Mouse (Mus musculus): Measurements from ENCODE around the gene Amz1. TPM values are rescaled to one million over a fixed set of nuclear protein-coding genes. Genes with fewer than 3 reads are reported as not detected.

Amz1 gene
- polyA plus RNA-seq, 1 experiment from 2014 or later = 0.76 TPM

- no peaks in the 10 kb centered on the region for H3K36me3 ChIP-seq (replicated peaks; ENCODE audit: control insufficient read depth, insufficient read depth, low read depth, low read length)
- ATAC-seq (replicated peaks; ENCODE audit: insufficient number of reproducible peaks, low FRiP score, low TSS enrichment, low read depth) (no peak), DNase-seq (ENCODE audit: low spot score) (no peak)
- H3K27me3 ChIP-seq (ENCODE audit: control insufficient read depth, insufficient read depth, low read length) = no peaks in the 10 kb centered on the region
- H3K4me2 ChIP-seq (ENCODE audit: low read depth, low read length) = no peak overlapping the region
- H3K4me1 ChIP-seq (ENCODE audit: control insufficient read depth, insufficient read depth, low read length) = no peaks in the 10 kb centered on the region
- no peak overlapping the region for H3K4me3 ChIP-seq (ENCODE audit: low read depth, low read length)
- no peak overlapping the region for H3K9ac ChIP-seq (replicated peaks; ENCODE audit: low read length)
- no peak overlapping the region for H3K27ac ChIP-seq (replicated peaks; ENCODE audit: low read depth, low read length)
- no peaks in the 10 kb centered on the region for H3K9me3 ChIP-seq (replicated peaks; ENCODE audit: control insufficient read depth, low read length)
- 81% methylated on average over 17 of the region's 17 CpGs for WGBS
These were observed 3.2 kb downstream of the Amz1 start for GRCm38 (mm10) chr5:140726946-140727740.

- no peak overlapping the region for H3K4me3 ChIP-seq (ENCODE audit: low read depth, low read length)
- no peak overlapping the region for H3K27ac ChIP-seq (replicated peaks; ENCODE audit: low read depth, low read length)
- H3K4me1 ChIP-seq (ENCODE audit: control insufficient read depth, insufficient read depth, low read length) = peaks cover 3% of the 10 kb centered on the region; the same call in 1 of the 2 replicates
- H3K36me3 ChIP-seq (replicated peaks; ENCODE audit: control insufficient read depth, insufficient read depth, low read depth, low read length) = no peaks in the 10 kb centered on the region
- ATAC-seq (replicated peaks; ENCODE audit: insufficient number of reproducible peaks, low FRiP score, low TSS enrichment, low read depth) = no peak
- 84% methylated on average over 11 of the region's 11 CpGs for WGBS
- no peaks in the 10 kb centered on the region for H3K9me3 ChIP-seq (replicated peaks; ENCODE audit: control insufficient read depth, low read length)
- no peak for DNase-seq (ENCODE audit: low spot score)
- H3K27me3 ChIP-seq (ENCODE audit: control insufficient read depth, insufficient read depth, low read length) = peaks cover 9% of the 10 kb centered on the region
- H3K4me2 ChIP-seq (ENCODE audit: low read depth, low read length) = no peak overlapping the region
- no peak overlapping the region for H3K9ac ChIP-seq (replicated peaks; ENCODE audit: low read length)
These were observed 7.3 kb downstream of the Amz1 start for GRCm38 (mm10) chr5:140731040-140731797.

DNA sequence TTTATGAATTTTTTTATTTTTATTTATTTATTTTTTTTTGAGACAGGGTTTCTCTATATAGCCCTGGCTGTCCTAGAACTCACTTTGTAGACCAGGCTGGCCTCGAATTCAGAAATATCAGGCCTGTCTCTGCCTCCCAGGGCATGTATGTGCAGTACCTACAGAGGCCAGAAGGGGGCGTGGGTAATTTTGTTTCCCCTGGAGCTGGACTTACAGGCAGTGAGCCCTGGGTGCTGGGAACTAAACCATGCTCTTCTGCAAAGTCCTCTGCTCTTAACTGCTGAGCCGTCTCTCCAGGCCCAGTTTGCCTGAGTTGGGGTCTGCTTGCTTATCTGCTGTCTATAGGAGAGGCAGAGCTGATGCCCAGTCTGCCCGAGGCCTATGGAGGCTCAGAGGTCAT lies 8.3 kb downstream of the Amz1 start:
- Histone ChIP-seq H3K36me3 (replicated peaks; ENCODE audit: control insufficient read depth, insufficient read depth, low read depth, low read length) (no peaks in the 10 kb centered on the region), H3K4me2 (ENCODE audit: low read depth, low read length) (no peak overlapping the region), H3K9me3 (replicated peaks; ENCODE audit: control insufficient read depth, low read length) (no peaks in the 10 kb centered on the region), H3K27ac (replicated peaks; ENCODE audit: low read depth, low read length) (no peak overlapping the region), H3K9ac (replicated peaks; ENCODE audit: low read length) (no peak overlapping the region), H3K4me1 (ENCODE audit: control insufficient read depth, insufficient read depth, low read length) (peaks cover 3% of the 10 kb centered on the region; the same call in 1 of the 2 replicates), H3K27me3 (ENCODE audit: control insufficient read depth, insufficient read depth, low read length) (peaks cover 9% of the 10 kb centered on the region), H3K4me3 (ENCODE audit: low read depth, low read length) (no peak overlapping the region)
- ATAC-seq (replicated peaks; ENCODE audit: insufficient number of reproducible peaks, low FRiP score, low TSS enrichment, low read depth) = no peak
- WGBS = 66% methylated on average over 4 of the region's 4 CpGs
- no peak for DNase-seq (ENCODE audit: low spot score)

DNA sequence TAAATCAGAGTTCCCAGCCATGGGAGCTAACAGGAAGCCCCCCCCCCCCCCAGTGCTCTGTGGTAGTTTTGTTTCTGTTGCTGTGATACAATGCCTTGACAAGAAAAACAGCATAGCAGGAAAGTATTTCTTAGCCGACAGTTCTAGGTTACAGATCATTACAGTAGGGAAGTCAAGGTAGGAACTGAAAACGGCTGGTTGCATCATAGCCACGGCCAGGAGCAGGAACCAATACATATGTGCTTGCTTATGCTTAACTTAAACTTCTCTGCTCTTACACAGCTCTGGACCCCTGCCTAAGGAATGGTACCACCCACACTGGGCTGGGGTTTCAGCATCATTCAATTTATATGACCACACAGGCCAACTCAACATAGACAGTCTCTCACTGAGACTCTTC lies 9.4 kb downstream of the Amz1 start:
- peaks cover 3% of the 10 kb centered on the region; the same call in 1 of the 2 replicates for H3K4me1 ChIP-seq (ENCODE audit: control insufficient read depth, insufficient read depth, low read length)
- H3K4me2 ChIP-seq (ENCODE audit: low read depth, low read length) = no peak overlapping the region
- H3K9ac ChIP-seq (replicated peaks; ENCODE audit: low read length) = no peak overlapping the region
- no peaks in the 10 kb centered on the region for H3K36me3 ChIP-seq (replicated peaks; ENCODE audit: control insufficient read depth, insufficient read depth, low read depth, low read length)
- ATAC-seq (replicated peaks; ENCODE audit: insufficient number of reproducible peaks, low FRiP score, low TSS enrichment, low read depth) (no peak), DNase-seq (ENCODE audit: low spot score) (no peak)
- no peak overlapping the region for H3K4me3 ChIP-seq (ENCODE audit: low read depth, low read length)
- 73% methylated on average over 3 of the region's 3 CpGs for WGBS
- H3K9me3 ChIP-seq (replicated peaks; ENCODE audit: control insufficient read depth, low read length) = no peaks in the 10 kb centered on the region
- peaks cover 9% of the 10 kb centered on the region for H3K27me3 ChIP-seq (ENCODE audit: control insufficient read depth, insufficient read depth, low read length)
- H3K27ac ChIP-seq (replicated peaks; ENCODE audit: low read depth, low read length) = no peak overlapping the region

DNA sequence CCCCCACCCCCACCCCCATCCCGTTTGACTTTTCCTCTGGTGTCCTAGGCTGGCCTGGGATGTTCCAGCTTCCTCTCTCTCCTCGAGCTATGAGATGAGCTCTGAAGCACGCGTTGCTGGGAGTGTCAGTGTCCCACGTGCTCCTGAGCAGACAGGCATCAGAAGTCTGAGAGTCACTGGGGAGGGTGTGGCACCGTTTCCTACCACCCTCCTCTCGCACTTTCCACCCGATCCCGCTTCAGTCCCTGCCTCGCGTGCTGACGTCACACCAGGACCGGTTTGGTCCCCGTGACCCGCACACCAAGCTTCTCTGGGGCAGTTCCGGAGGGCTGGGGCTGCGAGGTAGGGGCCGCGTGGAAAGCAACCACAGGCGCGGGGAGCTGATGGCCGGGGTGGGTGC lies 11.4 kb downstream of the Amz1 start:
- H3K9me3 ChIP-seq (replicated peaks; ENCODE audit: control insufficient read depth, low read length) = no peaks in the 10 kb centered on the region
- H3K36me3 ChIP-seq (replicated peaks; ENCODE audit: control insufficient read depth, insufficient read depth, low read depth, low read length) = no peaks in the 10 kb centered on the region
- H3K27me3 ChIP-seq (ENCODE audit: control insufficient read depth, insufficient read depth, low read length) = peaks cover 9% of the 10 kb centered on the region
- ATAC-seq (replicated peaks; ENCODE audit: insufficient number of reproducible peaks, low FRiP score, low TSS enrichment, low read depth) (no peak), DNase-seq (ENCODE audit: low spot score) (peak; percentile 47)
- H3K27ac ChIP-seq (replicated peaks; ENCODE audit: low read depth, low read length) = no peak overlapping the region
- H3K4me2 ChIP-seq (ENCODE audit: low read depth, low read length) = peak overlapping the region; percentile 54
- H3K4me1 ChIP-seq (ENCODE audit: control insufficient read depth, insufficient read depth, low read length) = peaks cover 3% of the 10 kb centered on the region; the same call in 1 of the 2 replicates
- H3K9ac ChIP-seq (replicated peaks; ENCODE audit: low read length) = no peak overlapping the region; the same call in 1 of the 2 replicates
- peak overlapping the region; percentile 26 for H3K4me3 ChIP-seq (ENCODE audit: low read depth, low read length)
- under 1% methylated on average over 22 of the region's 22 CpGs for WGBS

- peaks cover 3% of the 10 kb centered on the region; the same call in 1 of the 2 replicates for H3K4me1 ChIP-seq (ENCODE audit: control insufficient read depth, insufficient read depth, low read length)
- peaks cover 9% of the 10 kb centered on the region for H3K27me3 ChIP-seq (ENCODE audit: control insufficient read depth, insufficient read depth, low read length)
- H3K4me3 ChIP-seq (ENCODE audit: low read depth, low read length) = peak overlapping the region; percentile 26; the same call in 1 of the 2 replicates
- no peak overlapping the region for H3K4me2 ChIP-seq (ENCODE audit: low read depth, low read length)
- ATAC-seq (replicated peaks; ENCODE audit: insufficient number of reproducible peaks, low FRiP score, low TSS enrichment, low read depth) (no peak), DNase-seq (ENCODE audit: low spot score) (peak; percentile 19)
- no peak overlapping the region for H3K27ac ChIP-seq (replicated peaks; ENCODE audit: low read depth, low read length)
- no peaks in the 10 kb centered on the region for H3K9me3 ChIP-seq (replicated peaks; ENCODE audit: control insufficient read depth, low read length)
- 14% methylated on average over 13 of the region's 13 CpGs for WGBS
- no peaks in the 10 kb centered on the region for H3K36me3 ChIP-seq (replicated peaks; ENCODE audit: control insufficient read depth, insufficient read depth, low read depth, low read length)
- no peak overlapping the region for H3K9ac ChIP-seq (replicated peaks; ENCODE audit: low read length)
These were observed 12.2 kb downstream of the Amz1 start for GRCm38 (mm10) chr5:140736166-140736565.

DNA sequence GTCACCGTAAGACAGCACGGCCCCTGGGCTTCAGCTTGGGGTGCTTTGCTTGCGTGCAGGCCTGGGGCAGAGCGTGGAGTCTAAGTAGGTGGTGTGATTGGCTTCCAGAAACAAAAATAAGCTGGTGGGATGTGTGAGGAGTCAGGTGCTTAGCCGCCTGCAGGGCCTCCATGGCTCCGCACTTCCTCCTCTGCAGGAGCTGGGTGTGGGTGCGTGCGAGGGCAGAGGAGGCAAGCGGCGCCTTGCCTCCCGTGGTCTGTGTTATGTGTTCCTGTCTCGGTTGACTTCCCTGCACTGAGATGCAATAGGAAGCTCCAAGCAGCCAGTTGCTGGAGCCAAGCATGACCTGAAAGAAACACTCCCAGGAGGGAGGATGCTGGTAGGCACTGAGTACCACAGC lies 15.9 kb downstream of the Amz1 start:
- no peak for ATAC-seq (replicated peaks; ENCODE audit: insufficient number of reproducible peaks, low FRiP score, low TSS enrichment, low read depth)
- Histone ChIP-seq H3K9me3 (replicated peaks; ENCODE audit: control insufficient read depth, low read length) (no peaks in the 10 kb centered on the region), H3K9ac (replicated peaks; ENCODE audit: low read length) (no peak overlapping the region), H3K27me3 (ENCODE audit: control insufficient read depth, insufficient read depth, low read length) (peaks cover 9% of the 10 kb centered on the region), H3K27ac (replicated peaks; ENCODE audit: low read depth, low read length) (no peak overlapping the region), H3K4me3 (ENCODE audit: low read depth, low read length) (no peak overlapping the region), H3K4me2 (ENCODE audit: low read depth, low read length) (no peak overlapping the region), H3K36me3 (replicated peaks; ENCODE audit: control insufficient read depth, insufficient read depth, low read depth, low read length) (no peaks in the 10 kb centered on the region), H3K4me1 (ENCODE audit: control insufficient read depth, insufficient read depth, low read length) (peaks cover 3% of the 10 kb centered on the region; the same call in 1 of the 2 replicates)
- DNase-seq (ENCODE audit: low spot score) = no peak
- WGBS = 81% methylated on average over 12 of the region's 12 CpGs

DNA sequence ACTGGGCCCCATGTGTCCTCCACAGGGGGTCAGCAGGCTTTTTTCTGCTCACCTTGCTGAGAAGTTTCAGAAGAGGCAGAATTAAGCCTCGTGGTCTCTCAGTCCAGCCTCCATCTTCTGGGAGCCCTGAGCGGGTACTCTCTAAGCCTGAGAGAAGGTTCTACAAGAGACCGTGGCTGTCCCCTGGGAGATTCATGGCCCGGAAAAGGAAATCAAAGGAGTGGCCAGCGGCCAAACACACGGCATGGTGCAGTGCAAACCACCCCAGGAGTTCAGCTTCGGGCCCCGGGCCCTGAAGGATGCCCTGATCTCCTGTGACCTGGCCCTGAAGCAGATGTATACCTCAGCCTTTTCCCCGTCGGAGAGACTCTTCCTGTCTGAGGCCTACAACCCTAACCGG lies 17.1 kb downstream of the Amz1 start:
- DNase-seq (ENCODE audit: low spot score) (no peak), ATAC-seq (replicated peaks; ENCODE audit: insufficient number of reproducible peaks, low FRiP score, low TSS enrichment, low read depth) (no peak)
- H3K36me3 ChIP-seq (replicated peaks; ENCODE audit: control insufficient read depth, insufficient read depth, low read depth, low read length) = no peaks in the 10 kb centered on the region
- 81% methylated on average over 11 of the region's 11 CpGs for WGBS
- no peaks in the 10 kb centered on the region for H3K9me3 ChIP-seq (replicated peaks; ENCODE audit: control insufficient read depth, low read length)
- no peak overlapping the region for H3K9ac ChIP-seq (replicated peaks; ENCODE audit: low read length)
- H3K4me2 ChIP-seq (ENCODE audit: low read depth, low read length) = no peak overlapping the region
- H3K4me1 ChIP-seq (ENCODE audit: control insufficient read depth, insufficient read depth, low read length) = no peaks in the 10 kb centered on the region
- H3K27ac ChIP-seq (replicated peaks; ENCODE audit: low read depth, low read length) = no peak overlapping the region
- peaks cover 2% of the 10 kb centered on the region; the same call in 1 of the 2 replicates for H3K27me3 ChIP-seq (ENCODE audit: control insufficient read depth, insufficient read depth, low read length)
- no peak overlapping the region for H3K4me3 ChIP-seq (ENCODE audit: low read depth, low read length)
